Mouse (Mus musculus) ES-Bruce4 (cell line): ENCODE data around the gene Gdpd5. TPM values are rescaled to one million over a fixed set of nuclear protein-coding genes. Genes with fewer than 3 reads are reported as not detected.

Experiments used
- H3K27ac ChIP-seq: 2 replicates; pipeline ENCODE4 v1.5.1; 2012; ENCODE audit warnings: low read length, inconsistent platforms; ENCODE audit not compliant: insufficient read depth
- H3K27me3 ChIP-seq: 2 replicates; pipeline ENCODE4 v1.6.1; 2012; ENCODE audit warnings: mild to moderate bottlenecking, low read length, inconsistent platforms; ENCODE audit not compliant: control insufficient read depth, poor library complexity, insufficient read depth, severe bottlenecking
- H3K36me3 ChIP-seq: 2 replicates; pipeline ENCODE4 v1.6.1; 2012; ENCODE audit warnings: inconsistent platforms, mild to moderate bottlenecking, low read length, moderate library complexity; ENCODE audit not compliant: control insufficient read depth, poor library complexity, insufficient read depth, severe bottlenecking
- H3K4me1 ChIP-seq: one replicate; pipeline ENCODE4 v1.8.1; 2011; ENCODE audit warnings: low read length; ENCODE audit not compliant: control insufficient read depth, insufficient read depth
- H3K4me3 ChIP-seq: 2 replicates; pipeline ENCODE4 v1.5.1; 2011; ENCODE audit warnings: low read depth, mild to moderate bottlenecking, low read length
- H3K9ac ChIP-seq: 2 replicates; pipeline ENCODE4 v1.6.1; 2012; ENCODE audit warnings: low read depth, mild to moderate bottlenecking, inconsistent platforms; ENCODE audit not compliant: poor library complexity, severe bottlenecking
- H3K9me3 ChIP-seq: replicated peaks from 2 replicates; pipeline ENCODE4 v1.6.1; 2012; ENCODE audit warnings: mild to moderate bottlenecking, low read length, inconsistent platforms; ENCODE audit not compliant: control insufficient read depth, poor library complexity, insufficient read depth, severe bottlenecking
- CTCF ChIP-seq: IDR thresholded peaks from one replicate; pipeline ENCODE4 v1.8.1; 2011; ENCODE audit warnings: low read depth, low read length
- EP300 ChIP-seq: IDR thresholded peaks from 2 replicates; pipeline ENCODE4 v1.6.1; 2011; ENCODE audit warnings: low read depth, low read length; ENCODE audit not compliant: insufficient read depth
- POLR2A ChIP-seq: IDR thresholded peaks from one replicate; pipeline ENCODE4 v1.8.1; 2011; ENCODE audit warnings: low read length; ENCODE audit not compliant: insufficient read depth
- polyA plus RNA-seq: library from polyadenylated mRNA; stranded (reverse); fragments of >200 nt; gene quantifications from 2 replicates; pipeline ENCODE4 v1.2.4, GENCODE M21; 2011; ENCODE audit warnings: low read depth; ENCODE audit not compliant: missing spikeins, insufficient read depth, insufficient read length

Gdpd5 gene
- polyA plus RNA-seq, 1 experiment: 5.9 TPM

GRCm38 (mm10) chr7:99424538-99425155 lies 43.4 kb downstream of the Gdpd5 start:
- H3K27me3 ChIP-seq: no peaks in the 10 kb centered on the region
- no peaks in the 10 kb centered on the region for H3K9me3 ChIP-seq
- no peak for TF ChIP-seq POLR2A
- no peak for TF ChIP-seq EP300
- no peak for TF ChIP-seq CTCF
- no peaks in the 10 kb centered on the region for H3K36me3 ChIP-seq
- H3K4me3 ChIP-seq: no peak overlapping the region
- H3K27ac ChIP-seq: no peak overlapping the region
- H3K9ac ChIP-seq: no peak overlapping the region
- no peaks in the 10 kb centered on the region for H3K4me1 ChIP-seq

GRCm38 (mm10) chr7:99425706-99426105 lies 44.5 kb downstream of the Gdpd5 start:
- no peak for TF ChIP-seq CTCF
- no peak for TF ChIP-seq EP300
- no peak for TF ChIP-seq POLR2A
- Histone ChIP-seq H3K27ac (no peak overlapping the region), H3K36me3 (no peaks in the 10 kb centered on the region), H3K4me1 (peaks cover 2% of the 10 kb centered on the region), H3K27me3 (no peaks in the 10 kb centered on the region), H3K4me3 (no peak overlapping the region), H3K9me3 (no peaks in the 10 kb centered on the region), H3K9ac (no peak overlapping the region)

DNA sequence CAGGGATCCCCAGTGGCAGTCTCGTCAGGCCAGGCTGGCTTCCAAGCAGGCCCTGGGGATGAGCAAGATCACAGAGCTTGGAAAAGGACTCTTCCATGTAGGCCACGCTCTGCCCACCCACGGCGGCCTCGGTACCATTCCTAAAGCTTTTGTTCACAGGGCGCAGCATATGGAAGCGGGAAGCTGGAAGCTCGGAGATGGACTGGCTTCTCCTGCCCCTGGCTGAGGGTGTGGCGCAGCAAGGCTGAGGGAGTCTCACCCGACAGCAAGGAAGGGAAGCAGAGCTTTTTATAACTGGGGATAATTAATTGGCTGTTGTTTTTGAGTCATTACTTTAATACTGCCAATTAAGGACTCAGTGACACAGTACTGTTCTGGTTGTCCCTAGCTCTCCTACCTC lies 45.8 kb downstream of the Gdpd5 start:
- Histone ChIP-seq H3K4me3 (no peak overlapping the region), H3K4me1 (peaks cover 2% of the 10 kb centered on the region), H3K36me3 (no peaks in the 10 kb centered on the region), H3K9ac (no peak overlapping the region), H3K27ac (no peak overlapping the region), H3K27me3 (no peaks in the 10 kb centered on the region), H3K9me3 (no peaks in the 10 kb centered on the region)
- TF ChIP-seq POLR2A (no peak), EP300 (no peak), CTCF (no peak)

- H3K27me3 ChIP-seq: no peaks in the 10 kb centered on the region
- no peak overlapping the region for H3K27ac ChIP-seq
- H3K4me3 ChIP-seq: no peak overlapping the region
- H3K4me1 ChIP-seq: peaks cover 2% of the 10 kb centered on the region
- no peaks in the 10 kb centered on the region for H3K9me3 ChIP-seq
- H3K36me3 ChIP-seq: no peaks in the 10 kb centered on the region
- no peak for TF ChIP-seq POLR2A
- TF ChIP-seq CTCF: no peak
- no peak for TF ChIP-seq EP300
- H3K9ac ChIP-seq: no peak overlapping the region
Measured at GRCm38 (mm10) chr7:99427987-99428386, 46.8 kb downstream of the Gdpd5 start.

GRCm38 (mm10) chr7:99428836-99429235 lies 47.6 kb downstream of the Gdpd5 start:
- no peak for TF ChIP-seq CTCF
- TF ChIP-seq POLR2A: no peak
- TF ChIP-seq EP300: no peak
- peaks cover 2% of the 10 kb centered on the region for H3K4me1 ChIP-seq
- no peak overlapping the region for H3K27ac ChIP-seq
- no peaks in the 10 kb centered on the region for H3K36me3 ChIP-seq
- H3K9ac ChIP-seq: no peak overlapping the region
- H3K9me3 ChIP-seq: no peaks in the 10 kb centered on the region
- H3K4me3 ChIP-seq: no peak overlapping the region
- H3K27me3 ChIP-seq: no peaks in the 10 kb centered on the region

GRCm38 (mm10) chr7:99429786-99430185 lies 48.6 kb downstream of the Gdpd5 start:
- H3K27ac ChIP-seq: no peak overlapping the region
- no peaks in the 10 kb centered on the region for H3K9me3 ChIP-seq
- no peak overlapping the region for H3K4me3 ChIP-seq
- no peaks in the 10 kb centered on the region for H3K27me3 ChIP-seq
- H3K4me1 ChIP-seq: peaks cover 2% of the 10 kb centered on the region
- H3K36me3 ChIP-seq: no peaks in the 10 kb centered on the region
- TF ChIP-seq CTCF (no peak), EP300 (no peak), POLR2A (no peak)
- H3K9ac ChIP-seq: no peak overlapping the region
